Mouse (Mus musculus) liver (tissue): ENCODE measurements around the gene Espn.

Source experiments
- DNase-seq: peaks from one replicate; pipeline ENCODE4 v3.0.0-alpha.2; 2020; ENCODE audit warnings: mixed read lengths

The Espn gene

GRCm38 (mm10) chr4:152124361-152124961 lies 27.7 kb downstream of the Espn start:
- no peak for DNase-seq

GRCm38 (mm10) chr4:152121183-152121505 lies 31.0 kb downstream of the Espn start:
- no peak for DNase-seq

- no peak for DNase-seq
Observed at GRCm38 (mm10) chr4:152120311-152121182, 31.6 kb downstream of the Espn start.

GRCm38 (mm10) chr4:152119396-152120292 lies 32.5 kb downstream of the Espn start:
- peak; percentile 65 for DNase-seq

DNA sequence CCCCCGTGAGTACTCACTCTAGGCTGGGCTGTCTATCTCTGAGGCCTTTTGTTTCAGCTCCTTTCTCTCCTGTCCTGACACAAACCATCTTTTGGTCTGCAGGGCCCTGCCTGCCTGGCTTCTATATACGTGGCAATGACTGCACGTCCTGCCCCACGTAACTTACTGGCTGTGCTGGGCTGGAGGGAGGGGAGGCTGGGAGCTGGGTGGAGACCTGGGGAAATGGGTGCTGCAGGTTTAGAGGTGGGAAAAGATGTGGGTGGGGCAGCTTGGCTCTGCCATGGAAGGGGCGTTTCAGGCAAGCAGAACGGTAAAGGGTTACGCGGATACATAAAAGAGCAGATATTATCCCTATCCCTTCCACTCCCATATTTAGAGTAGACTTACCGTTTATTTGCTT lies 34.6 kb downstream of the Espn start:
- no peak for DNase-seq

DNA sequence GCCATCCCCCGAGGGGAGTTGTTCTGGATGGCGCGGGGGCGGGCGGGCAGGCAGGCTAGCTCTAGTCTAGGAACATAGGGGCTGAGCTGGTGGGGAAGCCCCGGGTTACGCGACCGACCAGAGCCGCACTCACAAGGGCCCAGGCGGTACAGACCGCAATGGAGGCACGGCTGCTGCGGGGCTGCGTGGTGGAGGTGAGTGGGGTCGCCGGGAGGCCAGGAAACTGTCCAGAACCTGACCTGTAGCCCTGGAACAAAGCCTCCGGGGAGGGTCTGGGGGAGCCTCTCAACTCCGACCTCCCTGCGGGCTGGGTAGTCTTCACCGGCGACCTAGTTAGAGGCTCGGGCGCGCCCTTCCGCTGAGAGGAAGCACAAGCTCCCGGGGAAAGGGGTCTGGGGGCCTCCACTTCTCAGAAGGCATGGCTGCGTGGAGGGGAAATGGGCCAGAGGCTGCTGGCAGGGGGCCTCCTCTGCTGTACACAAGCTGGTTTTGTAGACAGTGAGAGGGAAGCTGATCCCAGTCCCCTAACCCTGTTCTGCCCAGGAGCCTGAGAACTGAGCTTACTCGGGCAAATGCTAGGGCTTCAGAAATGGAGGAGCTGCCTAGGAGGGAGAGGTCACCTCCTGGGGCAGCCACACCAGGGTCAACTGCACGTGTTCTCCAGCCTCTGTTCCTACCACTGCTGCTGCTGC lies 36.1 kb downstream of the Espn start, which contains the start of gene Tnfrsf25:
Tnfrsf25 (plus strand) TSS at position 14 of the 692 bp plus-strand sequence.
- no peak for DNase-seq

GRCm38 (mm10) chr4:152114080-152114479 lies 38.1 kb downstream of the Espn start:
- no peak for DNase-seq

DNA sequence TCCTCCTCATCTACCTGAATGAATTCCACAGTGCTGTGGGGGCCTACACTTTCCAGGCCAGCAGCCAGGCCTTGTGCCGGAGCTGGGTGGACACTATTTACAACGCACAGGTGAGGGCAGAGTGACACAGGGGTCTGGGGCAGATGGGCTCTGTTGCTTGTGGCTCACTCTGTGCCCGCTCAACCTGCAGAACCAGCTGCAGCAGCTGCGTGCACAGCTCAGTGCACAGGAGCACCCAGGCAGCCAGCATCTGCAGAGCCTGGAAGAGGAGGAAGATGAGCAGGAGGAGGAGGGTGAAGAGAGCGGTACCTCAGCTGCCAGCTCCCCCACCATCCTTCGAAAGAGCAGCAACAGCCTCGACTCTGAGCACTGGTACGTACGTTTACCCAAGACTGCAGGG lies 39.8 kb downstream of the Espn start:
- no peak for DNase-seq

DNA sequence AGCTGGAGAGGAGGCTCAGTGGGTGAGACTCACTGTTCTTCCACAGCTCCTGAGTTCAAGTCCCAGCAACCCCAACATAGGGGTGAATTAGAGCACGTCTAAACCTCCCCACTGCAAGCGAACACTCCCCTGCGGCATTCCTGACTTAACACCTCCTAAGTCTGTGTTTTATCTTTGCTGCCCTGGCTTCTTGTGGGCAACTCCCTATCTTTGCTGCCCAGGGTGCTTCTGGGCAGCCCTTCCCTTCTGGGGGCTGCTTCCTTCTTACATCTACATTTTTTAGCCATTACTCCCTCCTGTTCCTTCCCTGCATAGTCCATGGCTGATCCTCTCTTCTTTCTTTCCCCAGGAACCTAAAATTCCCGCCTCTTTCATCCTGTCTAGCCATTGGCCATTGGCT lies 41.5 kb downstream of the Espn start:
- peak; percentile 77 for DNase-seq

GRCm38 (mm10) chr4:152109509-152109908 lies 42.7 kb downstream of the Espn start:
- no peak for DNase-seq

GRCm38 (mm10) chr4:152108673-152109072 lies 43.5 kb downstream of the Espn start:
- DNase-seq = no peak

DNA sequence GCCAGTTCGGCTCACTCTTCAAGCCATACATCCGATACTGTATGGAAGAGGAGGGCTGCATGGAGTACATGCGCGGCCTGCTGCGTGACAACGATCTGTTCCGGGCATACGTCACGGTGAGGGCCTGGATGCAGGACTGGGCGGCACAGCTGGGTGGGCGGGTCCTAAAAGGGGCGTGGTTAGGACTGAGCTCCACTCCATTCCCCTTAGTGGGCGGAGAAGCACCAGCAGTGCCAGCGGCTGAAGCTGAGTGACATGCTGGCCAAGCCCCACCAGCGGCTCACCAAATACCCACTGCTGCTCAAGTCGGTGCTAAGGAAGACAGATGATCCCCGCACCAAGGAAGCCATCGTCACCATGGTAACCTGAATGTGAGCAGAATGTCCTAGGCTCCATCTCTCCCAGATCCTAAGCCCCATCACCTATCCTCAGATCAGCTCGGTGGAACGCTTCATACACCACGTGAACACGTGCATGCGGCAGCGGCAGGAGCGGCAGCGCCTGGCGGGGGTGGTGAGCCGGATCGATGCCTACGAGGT lies 44.1 kb downstream of the Espn start:
- DNase-seq = peak; percentile 96

GRCm38 (mm10) chr4:152107493-152107892 lies 44.7 kb downstream of the Espn start:
- peak; percentile 89 for DNase-seq

- DNase-seq = peak; percentile 41
Observed at GRCm38 (mm10) chr4:152106746-152107145, 45.4 kb downstream of the Espn start.

DNA sequence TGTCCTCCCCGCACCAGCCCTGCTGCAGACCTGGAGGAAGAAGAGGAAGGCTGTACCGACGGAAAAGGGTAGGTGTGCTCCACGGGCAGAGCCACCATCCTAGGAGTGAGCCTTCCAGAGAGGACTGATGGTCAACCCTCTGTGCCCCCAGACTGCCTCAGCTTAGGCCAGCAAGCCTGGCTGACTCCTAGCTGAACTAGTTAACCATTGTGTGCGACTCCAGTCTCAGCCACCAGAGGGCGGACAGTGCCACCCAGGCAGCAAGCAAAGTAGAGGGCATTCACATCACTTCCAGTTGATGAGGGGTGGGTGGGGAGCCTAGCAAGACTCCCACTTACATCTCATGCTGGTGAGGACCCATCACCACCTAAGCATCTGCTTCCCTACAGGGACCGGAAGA lies 49.1 kb downstream of the Espn start:
- peak; percentile 84 for DNase-seq

DNA sequence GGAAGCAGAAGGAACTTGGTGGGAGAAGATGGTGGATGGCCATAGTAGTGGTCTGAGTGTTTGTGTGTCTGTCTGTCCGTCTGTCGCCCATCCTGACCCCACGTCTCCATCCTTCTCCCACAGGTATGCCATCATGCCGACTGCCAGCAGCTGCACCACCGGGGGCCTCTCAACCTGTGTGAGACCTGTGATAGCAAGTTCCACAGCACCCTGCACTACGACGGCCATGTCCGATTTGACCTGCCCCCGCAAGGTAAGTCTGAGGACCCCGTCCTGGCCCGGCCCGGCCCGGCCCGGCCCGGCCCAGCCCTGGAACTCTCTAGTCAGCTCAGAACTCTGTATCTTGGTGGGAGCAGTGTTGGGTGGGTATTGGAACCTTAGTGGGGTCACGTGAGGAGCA lies 50.2 kb downstream of the Espn start:
- no peak for DNase-seq

DNA sequence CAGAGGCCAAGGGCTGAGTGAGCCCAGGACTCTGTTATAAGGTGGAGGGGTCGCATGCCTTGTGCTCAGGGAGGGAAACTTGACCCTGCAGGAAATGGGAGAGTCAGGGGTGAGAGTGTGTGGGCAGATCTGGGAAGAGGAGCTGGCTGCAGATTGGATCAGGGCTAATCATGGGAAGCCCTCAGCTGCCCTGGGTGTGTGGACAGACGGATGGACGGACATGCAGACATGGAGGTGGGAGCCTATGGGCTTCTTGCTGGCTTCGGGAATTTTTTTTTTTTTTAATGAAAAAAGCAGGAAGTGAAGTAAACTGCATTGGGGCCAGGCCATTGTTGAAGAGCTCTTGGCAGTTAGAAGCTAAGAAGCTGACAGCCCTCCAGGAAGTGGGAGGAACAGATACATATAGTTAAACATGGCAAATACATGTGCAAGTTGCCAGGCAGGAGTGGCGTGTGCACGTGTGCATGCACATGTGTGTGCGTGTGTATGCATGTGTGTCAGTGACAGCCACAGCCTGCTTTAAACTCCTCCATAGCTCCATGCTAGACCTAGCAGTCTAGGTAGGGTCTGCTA lies 51.0 kb downstream of the Espn start:
- no peak for DNase-seq

DNA sequence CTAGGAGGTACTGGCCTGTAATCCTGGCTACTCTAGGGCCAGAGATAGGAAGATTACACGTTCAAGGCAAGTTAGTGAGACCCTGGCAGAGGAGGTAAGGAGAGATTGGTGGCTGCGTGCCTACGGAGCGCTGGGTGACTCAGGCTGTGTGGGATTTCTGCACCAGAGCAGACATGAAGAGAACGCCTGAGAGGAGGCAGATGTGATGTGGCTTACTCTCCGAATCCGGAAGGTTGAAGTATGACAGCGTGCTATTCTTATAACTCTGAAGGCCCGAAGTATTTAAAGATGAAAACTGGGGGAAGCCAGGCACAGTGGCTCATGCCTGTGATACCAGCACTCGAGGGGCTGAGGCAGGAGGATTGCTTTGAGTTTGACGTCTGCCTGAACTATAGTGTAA lies 51.6 kb downstream of the Espn start:
- no peak for DNase-seq

DNA sequence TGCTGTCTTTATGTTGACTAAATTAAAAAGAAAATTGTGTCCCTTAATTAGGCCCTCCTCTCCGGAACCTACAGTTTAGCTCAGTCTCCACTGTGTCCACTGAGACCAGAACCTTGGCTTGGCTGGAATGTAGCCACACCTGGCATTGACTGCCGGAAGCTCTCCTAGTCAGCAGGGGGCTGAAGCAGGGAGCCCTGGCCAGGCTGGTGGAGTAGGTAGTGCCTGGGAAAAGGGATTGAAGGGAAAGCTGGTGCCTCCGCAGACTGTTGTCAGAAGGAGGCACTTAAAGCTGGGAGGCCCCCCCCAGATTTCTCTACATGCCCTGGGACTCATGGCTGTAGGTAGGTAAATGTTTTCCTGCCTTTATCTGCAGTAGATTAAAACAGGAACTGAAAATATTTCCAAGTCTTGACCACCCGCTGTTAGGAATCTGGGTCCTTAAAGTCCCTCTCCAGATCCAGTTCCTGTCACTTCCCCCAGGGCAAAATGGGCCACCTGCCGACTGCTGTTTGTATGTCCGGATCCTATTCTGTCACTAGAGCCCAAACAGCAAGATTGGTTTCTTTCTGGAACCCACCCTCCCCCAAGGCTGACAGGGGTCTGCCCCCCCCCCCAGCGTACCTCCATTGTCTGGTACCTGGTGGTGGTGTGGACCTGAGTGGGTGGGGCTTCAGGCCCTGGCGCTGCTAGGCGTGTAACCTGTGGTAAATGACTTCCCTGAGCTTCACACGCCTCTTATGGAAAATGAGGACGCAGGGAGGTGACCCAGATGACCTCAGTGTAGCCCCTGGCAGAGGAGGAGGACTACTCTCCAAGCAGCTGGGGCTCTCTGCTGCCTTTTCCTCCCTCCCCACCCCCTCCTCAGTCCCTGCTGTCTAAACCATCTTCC lies 54.0 kb downstream of the Espn start:
- DNase-seq = no peak

DNA sequence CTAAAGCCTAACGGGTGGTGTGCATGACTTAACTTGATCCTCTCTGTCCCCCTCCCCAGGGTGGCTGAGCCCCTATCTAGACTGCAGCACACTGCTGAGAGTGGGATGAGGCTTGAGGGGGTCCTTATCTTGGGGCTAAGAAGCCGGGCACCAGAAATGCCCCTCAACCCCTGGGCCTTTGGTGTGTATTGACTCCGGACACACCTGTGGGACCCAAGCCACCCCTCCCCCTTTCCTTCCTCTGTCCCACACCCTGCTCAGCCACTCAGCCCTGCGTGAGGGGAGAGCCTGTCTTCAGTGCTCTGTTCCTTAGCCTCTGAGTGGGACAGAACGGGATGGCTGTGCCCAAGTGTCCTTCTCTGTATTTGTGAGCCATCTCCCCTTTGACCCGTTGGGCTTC lies 55.2 kb downstream of the Espn start:
- DNase-seq = no peak
